Mouse (Mus musculus): ENCODE data around the gene Slc1a7. TPM values are rescaled to one million over a fixed set of nuclear protein-coding genes. Genes with fewer than 3 reads are reported as not detected.

The Slc1a7 gene
- 0.10 and 0.21 TPM in 2 replicates for polyA plus RNA-seq (2012; rRNA removed)

DNA sequence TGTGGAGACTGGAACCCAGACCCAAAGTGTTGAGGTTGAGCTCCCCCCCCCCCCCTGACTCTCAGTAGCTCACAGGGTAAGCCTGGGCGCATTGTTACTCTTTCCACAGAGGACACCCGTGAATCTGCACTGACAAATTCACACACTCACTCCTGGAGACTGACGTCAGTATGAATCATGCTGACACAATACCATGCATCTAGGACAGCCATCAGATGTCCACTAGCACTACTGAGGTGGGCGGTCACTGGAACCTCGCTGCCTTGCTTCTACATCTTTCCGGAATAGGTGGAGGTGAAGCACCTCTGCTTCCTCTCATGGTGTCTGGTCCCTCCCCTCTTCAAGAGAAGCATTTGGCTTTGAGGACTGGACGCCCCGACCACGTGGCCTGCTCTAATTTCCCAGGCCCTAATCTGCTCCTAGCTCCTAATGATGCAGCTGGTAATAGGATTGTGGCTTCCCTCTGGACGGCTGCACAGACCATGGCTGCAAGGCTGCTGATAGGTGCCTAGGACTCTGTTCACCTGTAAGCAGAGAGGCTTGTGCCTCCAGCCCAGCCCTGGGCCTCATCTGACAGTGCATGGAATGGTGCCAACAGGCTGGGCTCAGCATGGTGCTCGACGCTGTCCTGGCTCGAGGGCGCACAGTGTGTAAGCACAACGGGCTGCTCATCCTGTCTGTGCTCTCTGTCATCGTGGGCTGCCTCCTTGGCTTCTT lies at the start of gene Slc1a7:
Gene Slc1a7, plus strand, starts transcription at position 367 of the 717 bp plus-strand sequence.

DNA sequence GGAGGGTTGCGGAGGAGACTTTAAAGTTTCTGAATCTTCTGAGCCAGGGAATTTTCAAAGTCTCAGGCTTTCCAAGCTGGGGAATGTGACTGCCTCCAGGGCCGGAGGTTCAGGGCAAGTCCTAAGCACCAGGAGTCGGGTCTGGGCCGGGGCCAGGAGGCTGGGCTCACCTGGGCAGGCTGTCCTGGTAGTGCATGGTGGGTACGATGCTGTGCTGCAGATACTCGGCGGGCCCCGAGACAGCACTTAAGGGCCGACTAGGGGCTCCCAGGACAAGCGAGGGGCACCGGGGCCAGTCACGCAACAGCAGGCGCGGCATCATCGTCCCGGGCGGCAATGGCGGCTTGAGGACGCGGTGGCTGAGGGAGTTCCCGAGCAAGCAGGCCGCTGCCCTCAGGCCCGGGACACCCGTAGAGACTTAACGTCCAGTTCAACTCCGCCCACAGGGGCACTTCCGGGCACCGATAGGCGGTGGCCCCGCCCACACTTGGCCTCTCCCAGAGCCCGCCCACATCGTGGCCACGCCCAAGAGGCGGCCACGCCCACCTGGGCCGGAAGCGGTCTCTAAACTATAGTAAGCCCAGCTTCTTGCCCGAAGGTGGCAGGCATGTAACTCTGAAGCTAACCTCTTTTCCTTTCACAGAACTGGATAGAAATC lies 44.9 kb upstream of the Slc1a7 start, which contains the start of gene Cpt2:
Gene Cpt2, minus strand, starts transcription at position 466 of the 658 bp plus-strand sequence.

Other genes with a start within 250 kb of the Slc1a7 start
- gene Lrp8, start 166.1 kb upstream of the Slc1a7 start, polyA plus RNA-seq (2012; rRNA removed), result 2.4 and 3.9 TPM in 2 replicates
- gene Magoh, start 88.6 kb upstream of the Slc1a7 start, polyA plus RNA-seq (2012; rRNA removed), result 7.4 and 11.0 TPM in 2 replicates
- 4.9 and 10.7 TPM in 2 replicates for gene 0610037L13Rik, start 78.5 kb upstream of the Slc1a7 start, polyA plus RNA-seq (2012; rRNA removed)
- gene Cpt2, start 44.7 kb upstream of the Slc1a7 start, polyA plus RNA-seq (2012; rRNA removed), result 229 and 270 TPM in 2 replicates
- gene Podn, start 128.1 kb downstream of the Slc1a7 start, polyA plus RNA-seq (2012; rRNA removed), result 17.2 and 19.1 TPM in 2 replicates
- 26.2 and 35.1 TPM in 2 replicates for gene Scp2, start 176.7 kb downstream of the Slc1a7 start, polyA plus RNA-seq (2012; rRNA removed)
- gene Echdc2, start 197.1 kb downstream of the Slc1a7 start, polyA plus RNA-seq (2012; rRNA removed), result 45.9 and 51.3 TPM in 2 replicates
- 0.10 TPM in 2 replicates for gene Zyg11a, start 249.7 kb downstream of the Slc1a7 start, polyA plus RNA-seq (2012; rRNA removed)

Data from stomach, adult 2 months (tissue).